Mouse (Mus musculus) midbrain, embryonic 15.5 days (tissue): ENCODE results near the gene Chtf18. TPM values are rescaled to one million over a fixed set of nuclear protein-coding genes. Genes with fewer than 3 reads are reported as not detected.
A peak's percentile ranks its signal among the peaks of the same experiment; 100 is the strongest.

Source experiments
- ATAC-seq: fragments of 200-750 bp; cut with Nextera tagmentation; replicated peaks from 2 replicates; pipeline ENCODE4 v1.8.0; 2017; ENCODE audit warnings: moderate TSS enrichment
- H3K27ac ChIP-seq: fragments of 300-500 bp; sonication (generic); 2 replicates; pipeline ENCODE4 v1.5.1; 2015; ENCODE audit warnings: mild to moderate bottlenecking, inconsistent platforms
- H3K27me3 ChIP-seq: fragments of 300-500 bp; sonication (generic); replicated peaks from 2 replicates; pipeline ENCODE4 v1.6.1; 2015; ENCODE audit warnings: inconsistent platforms
- H3K36me3 ChIP-seq: fragments of 300-500 bp; sonication (generic); replicated peaks from 2 replicates; pipeline ENCODE4 v1.6.1; 2015; ENCODE audit warnings: inconsistent platforms
- H3K4me1 ChIP-seq: fragments of 300-500 bp; sonication (generic); 2 replicates; pipeline ENCODE4 v1.6.1; 2015; ENCODE audit warnings: inconsistent platforms
- H3K4me2 ChIP-seq: fragments of 300-500 bp; sonication (generic); 2 replicates; pipeline ENCODE4 v1.6.1; 2015; ENCODE audit warnings: inconsistent platforms, mild to moderate bottlenecking, moderate library complexity
- H3K4me3 ChIP-seq: fragments of 300-500 bp; sonication (generic); 2 replicates; pipeline ENCODE4 v1.5.1; 2015; ENCODE audit warnings: mild to moderate bottlenecking, inconsistent platforms
- H3K9ac ChIP-seq: fragments of 300-500 bp; sonication (generic); 2 replicates; pipeline ENCODE4 v1.6.1; 2015; ENCODE audit warnings: mild to moderate bottlenecking, inconsistent platforms
- H3K9me3 ChIP-seq: fragments of 300-500 bp; sonication (generic); 2 replicates; pipeline ENCODE4 v1.6.1; 2016; ENCODE audit warnings: inconsistent platforms
- WGBS: fragments of 180-500 bp; shearing (Covaris S2); methylation state at CpG from one replicate; pipeline ENCODE4 v1.1.7; 2015; ENCODE audit warnings: mixed read lengths; 5-methylcytosine and 5-hydroxymethylcytosine counted together
- polyA plus RNA-seq: library from polyadenylated mRNA; unstranded; fragments of >200 nt; fragmentation: Nextera tagmentation; extraction: Ambion mirVana; gene quantifications from 2 replicates; pipeline ENCODE4 v1.2.1, GENCODE M21; 2015

The Chtf18 gene
- polyA plus RNA-seq: 5.7 and 6.3 TPM in 2 replicates

GRCm38 (mm10) chr17:25727265-25728008 lies at the start of gene Chtf18, which contains the start of gene Rpusd1:
TSS of gene Chtf18 (minus strand) at chr17:25727419.
TSS of gene Rpusd1 (plus strand) at chr17:25727670.
- ATAC-seq: peak; percentile 98
- WGBS: under 1% methylated on average over 36 of the region's 37 CpGs

GRCm38 (mm10) chr17:25775318-25776062 lies 48.3 kb upstream of the Chtf18 start:
- Histone ChIP-seq H3K9me3 (no peaks in the 10 kb centered on the region), H3K36me3 (no peaks in the 10 kb centered on the region), H3K4me1 (peaks cover 12% of the 10 kb centered on the region), H3K27me3 (no peaks in the 10 kb centered on the region), H3K4me2 (no peak overlapping the region), H3K27ac (no peak overlapping the region), H3K9ac (no peak overlapping the region), H3K4me3 (no peak overlapping the region)
- ATAC-seq: no peak
- WGBS: 81% methylated on average over 10 of the region's 10 CpGs

More at GRCm38 (mm10) chr17:25727265-25728008, at the start of gene Chtf18, which contains the start of gene Rpusd1:
- H3K9me3 ChIP-seq: no peaks in the 10 kb centered on the region
- peak within 1 kb of the TSS; percentile 92 for H3K4me2 ChIP-seq
- H3K9ac ChIP-seq: peak within 1 kb of the TSS; percentile 66
- peak within 1 kb of the TSS; percentile 60; the same call in 1 of the 2 replicates for H3K27ac ChIP-seq
- H3K27me3 ChIP-seq: no peaks in the 10 kb centered on the region
- peaks cover 23% of the 10 kb centered on the region for H3K4me1 ChIP-seq
- H3K36me3 ChIP-seq: no peaks in the 10 kb centered on the region; the same call in 1 of the 2 replicates
- peak within 1 kb of the TSS; percentile 70 for H3K4me3 ChIP-seq

- Histone ChIP-seq H3K27me3 (no peaks in the 10 kb centered on the region), H3K27ac (no peak within 1 kb of the TSS), H3K9ac (peak within 1 kb of the TSS; percentile 77), H3K36me3 (no peaks in the 10 kb centered on the region), H3K9me3 (no peaks in the 10 kb centered on the region), H3K4me1 (peaks cover 12% of the 10 kb centered on the region), H3K4me2 (peak within 1 kb of the TSS; percentile 64), H3K4me3 (peak within 1 kb of the TSS; percentile 71)
- under 1% methylated on average over 37 of the region's 37 CpGs for WGBS
- ATAC-seq: peak; percentile 84
These were observed 46.4 kb upstream of the Chtf18 start, which contains the start of gene Narfl for GRCm38 (mm10) chr17:25773549-25774120. TSS of gene Narfl (plus strand) at chr17:25773776.

- WGBS: 57% methylated on average over 9 of the region's 9 CpGs
- Histone ChIP-seq H3K27ac (no peak overlapping the region), H3K4me2 (no peak overlapping the region)
These were observed 42.1 kb upstream of the Chtf18 start for GRCm38 (mm10) chr17:25769331-25769730.

GRCm38 (mm10) chr17:25765886-25766285 lies 38.7 kb upstream of the Chtf18 start:
- no peak overlapping the region for H3K9ac ChIP-seq
- WGBS: 48% methylated on average over 5 of the region's 5 CpGs
- H3K27ac ChIP-seq: no peak overlapping the region
- no peak overlapping the region for H3K4me3 ChIP-seq
- H3K36me3 ChIP-seq: no peaks in the 10 kb centered on the region
- peaks cover 3% of the 10 kb centered on the region; the same call in 1 of the 2 replicates for H3K27me3 ChIP-seq
- no peak overlapping the region for H3K4me2 ChIP-seq
- H3K4me1 ChIP-seq: no peaks in the 10 kb centered on the region
- no peak for ATAC-seq
- H3K9me3 ChIP-seq: no peaks in the 10 kb centered on the region

More at GRCm38 (mm10) chr17:25769331-25769730, 42.1 kb upstream of the Chtf18 start:
- Histone ChIP-seq H3K9me3 (no peaks in the 10 kb centered on the region), H3K9ac (no peak overlapping the region), H3K4me3 (no peak overlapping the region), H3K4me1 (peaks cover 7% of the 10 kb centered on the region), H3K36me3 (no peaks in the 10 kb centered on the region), H3K27me3 (0 out of 2 replicates have a peak, but pooled peaks cover 3% of the 10 kb centered on the region)
- no peak for ATAC-seq

GRCm38 (mm10) chr17:25762591-25762990 lies 35.4 kb upstream of the Chtf18 start:
- 37% methylated on average over 3 of the region's 3 CpGs for WGBS
- Histone ChIP-seq H3K4me2 (no peak overlapping the region), H3K9me3 (no peaks in the 10 kb centered on the region), H3K9ac (no peak overlapping the region), H3K4me3 (no peak overlapping the region), H3K27me3 (peaks cover 3% of the 10 kb centered on the region; the same call in 1 of the 2 replicates), H3K27ac (no peak overlapping the region), H3K4me1 (no peaks in the 10 kb centered on the region), H3K36me3 (no peaks in the 10 kb centered on the region)
- no peak for ATAC-seq

GRCm38 (mm10) chr17:25761561-25761970 lies 34.3 kb upstream of the Chtf18 start:
- Histone ChIP-seq H3K27me3 (no peaks in the 10 kb centered on the region; the same call in 1 of the 2 replicates), H3K36me3 (no peaks in the 10 kb centered on the region), H3K4me2 (no peak overlapping the region), H3K4me3 (no peak overlapping the region), H3K4me1 (no peaks in the 10 kb centered on the region), H3K9ac (no peak overlapping the region), H3K9me3 (no peaks in the 10 kb centered on the region), H3K27ac (no peak overlapping the region)
- no peak for ATAC-seq
- WGBS: 36% methylated on average over 4 of the region's 4 CpGs

GRCm38 (mm10) chr17:25760148-25760547 lies 32.9 kb upstream of the Chtf18 start:
- Histone ChIP-seq H3K27ac (no peak overlapping the region), H3K4me2 (no peak overlapping the region), H3K27me3 (no peaks in the 10 kb centered on the region; the same call in 1 of the 2 replicates), H3K4me3 (no peak overlapping the region), H3K4me1 (no peaks in the 10 kb centered on the region), H3K9ac (no peak overlapping the region), H3K9me3 (no peaks in the 10 kb centered on the region), H3K36me3 (no peaks in the 10 kb centered on the region)
- 77% methylated on average over 8 of the region's 8 CpGs for whole genome bisulfite sequencing
- no peak for ATAC-seq

- Histone ChIP-seq H3K4me1 (no peaks in the 10 kb centered on the region), H3K9me3 (no peaks in the 10 kb centered on the region), H3K4me3 (no peak overlapping the region), H3K36me3 (no peaks in the 10 kb centered on the region), H3K9ac (no peak overlapping the region), H3K4me2 (no peak overlapping the region), H3K27me3 (no peaks in the 10 kb centered on the region), H3K27ac (no peak overlapping the region)
- no peak for ATAC-seq
- 78% methylated on average over 3 of the region's 3 CpGs for WGBS
These were observed 30.5 kb upstream of the Chtf18 start for GRCm38 (mm10) chr17:25757691-25758090.

GRCm38 (mm10) chr17:25756378-25757242 lies 29.4 kb upstream of the Chtf18 start:
- Histone ChIP-seq H3K27me3 (no peaks in the 10 kb centered on the region), H3K36me3 (no peaks in the 10 kb centered on the region), H3K4me2 (no peak overlapping the region), H3K9ac (no peak overlapping the region), H3K27ac (no peak overlapping the region), H3K4me1 (no peaks in the 10 kb centered on the region), H3K4me3 (no peak overlapping the region), H3K9me3 (no peaks in the 10 kb centered on the region)
- ATAC-seq: no peak
- 83% methylated on average over 9 of the region's 9 CpGs for WGBS

- no peak for ATAC-seq
- Histone ChIP-seq H3K9me3 (no peaks in the 10 kb centered on the region), H3K27ac (no peak overlapping the region), H3K4me1 (no peaks in the 10 kb centered on the region), H3K4me2 (no peak overlapping the region), H3K9ac (no peak overlapping the region), H3K4me3 (no peak overlapping the region), H3K27me3 (no peaks in the 10 kb centered on the region), H3K36me3 (no peaks in the 10 kb centered on the region)
- WGBS: 74% methylated on average over 4 of the region's 4 CpGs
These were observed 28.6 kb upstream of the Chtf18 start for GRCm38 (mm10) chr17:25755627-25756377.
